Mouse (Mus musculus) lung, adult 2 months (tissue): ENCODE measurements at regions not wholly inside any gene's neighbourhood (a gene's known extent, or its start where the extent isn't known, plus 50 kb on each side); places are given as distances from the start of the nearest gene placed in this dataset.

Source experiments
- DNase-seq: peaks from one replicate; pipeline ENCODE4 v3.0.0; 2022
- H3K4me1 ChIP-seq: fragments of 200-500 bp; 2 replicates; pipeline ENCODE4 v1.6.1; 2011; ENCODE audit warnings: low read length; ENCODE audit not compliant: control insufficient read depth, insufficient read depth
- H3K4me3 ChIP-seq: fragments of 200-500 bp; replicated peaks from 2 replicates; pipeline ENCODE3; 2011; ENCODE audit warnings: low read depth, mild to moderate bottlenecking, control low read depth, low read length; ENCODE audit errors: extremely low read depth
- CTCF ChIP-seq: fragments of 200-500 bp; IDR thresholded peaks from 2 replicates; pipeline ENCODE4 v1.5.1; 2011; ENCODE audit warnings: mild to moderate bottlenecking, low read length, control low read depth; ENCODE audit not compliant: insufficient read depth
- POLR2A ChIP-seq: fragments of 200-500 bp; IDR thresholded peaks from 2 replicates; pipeline ENCODE4 v1.6.1; 2011; ENCODE audit warnings: low read depth, mild to moderate bottlenecking, control low read depth, low read length, borderline replicate concordance; ENCODE audit errors: extremely low read depth
- WGBS: fragments of 180-500 bp; shearing (Covaris S2); methylation state at CpG from one replicate; pipeline ENCODE4 v1.1.7; 2018; 5-methylcytosine and 5-hydroxymethylcytosine counted together

GRCm38 (mm10) chr15:63592758-63593463, 252.1 kb downstream of the Gsdmc2 start:
- 95% methylated on average over 5 of the region's 5 CpGs for WGBS
- no peak for TF ChIP-seq CTCF
- TF ChIP-seq POLR2A = no peak
- Histone ChIP-seq H3K4me3 (no peak overlapping the region), H3K4me1 (no peaks in the 10 kb centered on the region)
- DNase-seq = no peak

- no peaks in the 10 kb centered on the region for H3K4me1 ChIP-seq
- DNase-seq = no peak
- no peak for TF ChIP-seq POLR2A
- TF ChIP-seq CTCF = no peak
- no peak overlapping the region for H3K4me3 ChIP-seq
- WGBS = 76% methylated on average over 2 of the region's 2 CpGs
These were observed 285.7 kb downstream of the Gsdmc2 start for GRCm38 (mm10) chr15:63559293-63559692.

GRCm38 (mm10) chr15:63558691-63559090, 286.3 kb downstream of the Gsdmc2 start:
- TF ChIP-seq CTCF = no peak
- 58% methylated on average over 1 of the region's 1 CpGs for WGBS
- H3K4me1 ChIP-seq = no peaks in the 10 kb centered on the region
- no peak for DNase-seq
- no peak overlapping the region for H3K4me3 ChIP-seq

- TF ChIP-seq CTCF = no peak
- TF ChIP-seq POLR2A = no peak
- 72% methylated on average over 3 of the region's 3 CpGs for WGBS
- no peak overlapping the region for H3K4me3 ChIP-seq
- no peak for DNase-seq
- H3K4me1 ChIP-seq = no peaks in the 10 kb centered on the region
These were observed 287.2 kb downstream of the Gsdmc2 start for GRCm38 (mm10) chr15:63557816-63558215.

GRCm38 (mm10) chr15:63553597-63553996, 291.4 kb downstream of the Gsdmc2 start:
- 63% methylated on average over 5 of the region's 5 CpGs for WGBS
- TF ChIP-seq CTCF = no peak
- TF ChIP-seq POLR2A = no peak
- Histone ChIP-seq H3K4me3 (no peak overlapping the region), H3K4me1 (no peaks in the 10 kb centered on the region)
- DNase-seq = no peak

- DNase-seq = no peak
- H3K4me1 ChIP-seq = no peaks in the 10 kb centered on the region
- H3K4me3 ChIP-seq = no peak overlapping the region
- TF ChIP-seq CTCF = no peak
- no peak for TF ChIP-seq POLR2A
- WGBS = 67% methylated on average over 12 of the region's 12 CpGs
These were observed 312.5 kb downstream of the Gsdmc2 start for GRCm38 (mm10) chr15:63532337-63533055.

- TF ChIP-seq POLR2A (no peak), CTCF (no peak)
- WGBS = 90% methylated on average over 2 of the region's 2 CpGs
- Histone ChIP-seq H3K4me3 (no peak overlapping the region), H3K4me1 (no peaks in the 10 kb centered on the region)
- no peak for DNase-seq
These were observed 317.7 kb downstream of the Gsdmc2 start for GRCm38 (mm10) chr15:63527318-63527717.

- TF ChIP-seq CTCF (no peak), POLR2A (no peak)
- no peak for DNase-seq
- Histone ChIP-seq H3K4me1 (no peaks in the 10 kb centered on the region), H3K4me3 (no peak overlapping the region)
- WGBS = 61% methylated on average over 2 of the region's 2 CpGs
These were observed 318.2 kb downstream of the Gsdmc2 start for GRCm38 (mm10) chr15:63526820-63527219.

- TF ChIP-seq CTCF (no peak), POLR2A (no peak)
- DNase-seq = no peak
- WGBS = 58% methylated on average over 3 of the region's 3 CpGs
- no peak overlapping the region for H3K4me3 ChIP-seq
- H3K4me1 ChIP-seq = no peaks in the 10 kb centered on the region
These were observed 327.7 kb downstream of the Gsdmc2 start for GRCm38 (mm10) chr15:63517301-63517700.

- 38% methylated on average over 1 of the region's 1 CpGs for WGBS
- H3K4me3 ChIP-seq = no peak overlapping the region
- H3K4me1 ChIP-seq = no peaks in the 10 kb centered on the region
- no peak for TF ChIP-seq POLR2A
- TF ChIP-seq CTCF = no peak
- DNase-seq = no peak
These were observed 344.5 kb downstream of the Gsdmc2 start for GRCm38 (mm10) chr15:63500453-63500852.
